Comparison of ENCODE assay signal across 8 mouse cellular contexts in genomic region chr7:102066363-102066762, GRCm38 (mm10). TPM values are rescaled to one million over a fixed set of nuclear protein-coding genes. Genes with fewer than 3 reads are reported as not detected.
A peak's percentile ranks its signal among the peaks of the same experiment; 100 is the strongest.
DNase-seq lines count a peak whose midpoint lies in the region; ATAC-seq lines count a peak whose summit lies in the region.

No protein-coding gene starts in this region.

- no peaks in the 10 kb centered on the region for H3K27me3 ChIP-seq in forebrain, embryonic 14.5 days (replicated peaks; ENCODE audit: control insufficient read depth, insufficient read depth, low read length)
- H3K27me3 ChIP-seq in liver, embryonic 12.5 days (replicated peaks): no peaks in the 10 kb centered on the region

- 78% methylated on average over 6 of the region's 6 CpGs for WGBS in forebrain, embryonic 14.5 days
- WGBS in liver, embryonic 12.5 days (ENCODE audit: insufficient replicate concordance): 66% methylated on average over 6 of the region's 6 CpGs

- peaks cover 7% of the 10 kb centered on the region for H3K36me3 ChIP-seq in forebrain, embryonic 14.5 days (ENCODE audit: control insufficient read depth, insufficient read depth, low read length)
- peaks cover 29% of the 10 kb centered on the region for H3K36me3 ChIP-seq in liver, embryonic 12.5 days

- H3K4me1 ChIP-seq in forebrain, embryonic 14.5 days (ENCODE audit: control insufficient read depth, insufficient read depth, low read length): peaks cover 17% of the 10 kb centered on the region
- peaks cover 40% of the 10 kb centered on the region for H3K4me1 ChIP-seq in liver, embryonic 12.5 days

- ATAC-seq in forebrain, embryonic 14.5 days: no peak
- ATAC-seq in liver, embryonic 12.5 days: no peak
- ATAC-seq in activated CD4-positive, CD25-positive, alpha-beta regulatory T cell, adult 4 months: no peak
- ATAC-seq in megakaryocyte-erythroid progenitor cell, adult 5-6 weeks (replicated peaks; ENCODE audit: low FRiP score, low TSS enrichment, poor library complexity, severe bottlenecking): no peak

- peak overlapping the region; percentile 74 for H3K9ac ChIP-seq in forebrain, embryonic 14.5 days (ENCODE audit: low read length)
- H3K9ac ChIP-seq in liver, embryonic 12.5 days: peak overlapping the region; percentile 82

- peak overlapping the region; percentile 68 for H3K4me3 ChIP-seq in forebrain, embryonic 14.5 days (ENCODE audit: low read depth, low read length)
- peak overlapping the region; percentile 83 for H3K4me3 ChIP-seq in liver, embryonic 12.5 days

- DNase-seq in embryo, embryonic 11 days: peak; percentile 5
- DNase-seq in embryo, embryonic 10 days (ENCODE audit: low spot score): no peak
- peak; percentile 18 for DNase-seq in 3T3-L1 (ENCODE audit: low read depth, low spot score)
- DNase-seq in forebrain, embryonic 14.5 days (ENCODE audit: low spot score): no peak
- no peak for DNase-seq in frontal cortex, adult 2 months (ENCODE audit: extremely low spot score in 1 of 2, low spot score in 1 of 2)

- H3K9me3 ChIP-seq in forebrain, embryonic 14.5 days (replicated peaks; ENCODE audit: control insufficient read depth, low read length): no peaks in the 10 kb centered on the region
- no peaks in the 10 kb centered on the region for H3K9me3 ChIP-seq in liver, embryonic 12.5 days (replicated peaks)

- H3K4me2 ChIP-seq in forebrain, embryonic 14.5 days (ENCODE audit: low read length): peak overlapping the region; percentile 79
- peak overlapping the region; percentile 87 for H3K4me2 ChIP-seq in liver, embryonic 12.5 days

- no peak overlapping the region for H3K27ac ChIP-seq in forebrain, embryonic 14.5 days (ENCODE audit: low read depth, low read length)
- peak overlapping the region; percentile 77 for H3K27ac ChIP-seq in liver, embryonic 12.5 days

RNA-seq across cellular contexts. Expression of gene Xntrpc, which starts 0.8 kb away (rescaled TPM):
- 0.99 and 1.3 TPM in 2 replicates for polyA plus RNA-seq in forebrain, embryonic 14.5 days (2014; fragmentation: Nextera tagmentation; extraction: Ambion mirVana)
- polyA plus RNA-seq in liver, embryonic 12.5 days (2016; fragmentation: Nextera tagmentation; extraction: Ambion mirVana): 0.33 and 0.41 TPM in 2 replicates
- under 1 TPM in 1 of 2 experiments, not detected in 1; 0.83 TPM for polyA plus RNA-seq in activated CD4-positive, CD25-positive, alpha-beta regulatory T cell, adult 4 months (2017; shearing (Covaris generic))
- 3.9 and 4.3 TPM in 2 replicates for polyA plus RNA-seq in frontal cortex, adult 2 months (2012; rRNA removed)
- total RNA-seq in megakaryocyte-erythroid progenitor cell, adult 5-6 weeks (2014; fragmentation: Nextera tagmentation): 0.48 and 1.3 TPM in 2 replicates
- total RNA-seq in megakaryocyte-erythroid progenitor cell, adult 5-6 weeks (2017): 0.08 TPM in 1 of 2 replicates, not detected in the other

RNA-seq across cellular contexts. Expression of gene Xndc1, which starts 1.1 kb away (rescaled TPM):
- 19.0 and 23.5 TPM in 2 replicates for polyA plus RNA-seq in forebrain, embryonic 14.5 days (2014; fragmentation: Nextera tagmentation; extraction: Ambion mirVana)
- polyA plus RNA-seq in liver, embryonic 12.5 days (2016; fragmentation: Nextera tagmentation; extraction: Ambion mirVana): 20.2 and 21.0 TPM in 2 replicates
- 10 to 100 TPM; 14.4 to 15.2 TPM for polyA plus RNA-seq in activated CD4-positive, CD25-positive, alpha-beta regulatory T cell, adult 4 months (2017; shearing (Covaris generic))
- polyA plus RNA-seq in frontal cortex, adult 2 months (2012; rRNA removed): 36.2 and 42.7 TPM in 2 replicates
- total RNA-seq in megakaryocyte-erythroid progenitor cell, adult 5-6 weeks (2014; fragmentation: Nextera tagmentation): 54.5 and 57.5 TPM in 2 replicates
- total RNA-seq in megakaryocyte-erythroid progenitor cell, adult 5-6 weeks (2017): 28.7 and 40.8 TPM in 2 replicates

RNA-seq across cellular contexts. Expression of gene Rnf121, which starts 1.1 kb away (rescaled TPM):
- 33.9 and 35.2 TPM in 2 replicates for polyA plus RNA-seq in forebrain, embryonic 14.5 days (2014; fragmentation: Nextera tagmentation; extraction: Ambion mirVana)
- polyA plus RNA-seq in liver, embryonic 12.5 days (2016; fragmentation: Nextera tagmentation; extraction: Ambion mirVana): 12.7 and 13.4 TPM in 2 replicates
- polyA plus RNA-seq in activated CD4-positive, CD25-positive, alpha-beta regulatory T cell, adult 4 months (2017; shearing (Covaris generic)): 10 to 100 TPM; 19.5 to 20.2 TPM
- 56.4 and 67.1 TPM in 2 replicates for polyA plus RNA-seq in frontal cortex, adult 2 months (2012; rRNA removed)
- total RNA-seq in megakaryocyte-erythroid progenitor cell, adult 5-6 weeks (2014; fragmentation: Nextera tagmentation): 12.5 and 12.6 TPM in 2 replicates
- total RNA-seq in megakaryocyte-erythroid progenitor cell, adult 5-6 weeks (2017): 11.2 and 19.6 TPM in 2 replicates

RNA-seq across cellular contexts. Expression of gene Trpc2, which starts 16.6 kb away (rescaled TPM):
- polyA plus RNA-seq in forebrain, embryonic 14.5 days (2014; fragmentation: Nextera tagmentation; extraction: Ambion mirVana): not detected in 2 replicates
- polyA plus RNA-seq in liver, embryonic 12.5 days (2016; fragmentation: Nextera tagmentation; extraction: Ambion mirVana): not detected in 2 replicates
- polyA plus RNA-seq in activated CD4-positive, CD25-positive, alpha-beta regulatory T cell, adult 4 months (2017; shearing (Covaris generic)): under 1 TPM; 0.27 to 0.45 TPM
- polyA plus RNA-seq in frontal cortex, adult 2 months (2012; rRNA removed): 1.8 and 2.0 TPM in 2 replicates
- total RNA-seq in megakaryocyte-erythroid progenitor cell, adult 5-6 weeks (2014; fragmentation: Nextera tagmentation): not detected in 2 replicates
- total RNA-seq in megakaryocyte-erythroid progenitor cell, adult 5-6 weeks (2017): 0.80 and 1.0 TPM in 2 replicates

RNA-seq across cellular contexts. Expression of gene Art1, which starts 35.2 kb away (rescaled TPM):
- polyA plus RNA-seq in forebrain, embryonic 14.5 days (2014; fragmentation: Nextera tagmentation; extraction: Ambion mirVana): 0.30 and 0.56 TPM in 2 replicates
- 0.12 and 0.42 TPM in 2 replicates for polyA plus RNA-seq in liver, embryonic 12.5 days (2016; fragmentation: Nextera tagmentation; extraction: Ambion mirVana)
- polyA plus RNA-seq in activated CD4-positive, CD25-positive, alpha-beta regulatory T cell, adult 4 months (2017; shearing (Covaris generic)): not detected
- 0.12 and 0.13 TPM in 2 replicates for polyA plus RNA-seq in frontal cortex, adult 2 months (2012; rRNA removed)
- not detected in 2 replicates for total RNA-seq in megakaryocyte-erythroid progenitor cell, adult 5-6 weeks (2014; fragmentation: Nextera tagmentation)
- total RNA-seq in megakaryocyte-erythroid progenitor cell, adult 5-6 weeks (2017): not detected in 2 replicates

Comparison
In these comparisons a context has a peak if more than half of its experiments do, and no peak if none do; other contexts are left out.
1. DNase-seq: peak in embryo, embryonic 11 days (single experiment) and 3T3-L1 (single experiment); none in embryo, embryonic 10 days (single experiment), forebrain, embryonic 14.5 days (single experiment) and frontal cortex, adult 2 months (0 of 2).